Mouse (Mus musculus): ENCODE data around the gene Plcb4.

GRCm38 (mm10) chr2:135712921-135713320 is 54.1 kb downstream of the Plcb4 start:
- TF ChIP-seq CTCF (IDR thresholded peaks at IDR 0.05) (no peak), EP300 (IDR thresholded peaks at IDR 0.05) (no peak)

Measured in lung, postnatal 0 days (tissue).